Mouse (Mus musculus) neutrophil, adult 5-6 weeks (primary cell): ENCODE results near the gene Fosb. TPM values are rescaled to one million over a fixed set of nuclear protein-coding genes. Genes with fewer than 3 reads are reported as not detected.

Experiments
- ATAC-seq: fragments of 151-379, 151-347 bp; 2 replicates; pipeline ENCODE4 v1.8.0; 2017; ENCODE audit warnings: mild to moderate bottlenecking, moderate TSS enrichment; ENCODE audit not compliant: insufficient number of reproducible peaks, poor library complexity, low FRiP score, severe bottlenecking; ENCODE audit errors: extremely low read depth
- total RNA-seq: library from RNA; stranded (forward); fragments of 200-1000 nt; gene quantifications from 2 replicates; pipeline ENCODE4 v1.2.3, GENCODE M21; 2017

The Fosb gene
- 60.5 and 64.4 TPM in 2 replicates for total RNA-seq

DNA sequence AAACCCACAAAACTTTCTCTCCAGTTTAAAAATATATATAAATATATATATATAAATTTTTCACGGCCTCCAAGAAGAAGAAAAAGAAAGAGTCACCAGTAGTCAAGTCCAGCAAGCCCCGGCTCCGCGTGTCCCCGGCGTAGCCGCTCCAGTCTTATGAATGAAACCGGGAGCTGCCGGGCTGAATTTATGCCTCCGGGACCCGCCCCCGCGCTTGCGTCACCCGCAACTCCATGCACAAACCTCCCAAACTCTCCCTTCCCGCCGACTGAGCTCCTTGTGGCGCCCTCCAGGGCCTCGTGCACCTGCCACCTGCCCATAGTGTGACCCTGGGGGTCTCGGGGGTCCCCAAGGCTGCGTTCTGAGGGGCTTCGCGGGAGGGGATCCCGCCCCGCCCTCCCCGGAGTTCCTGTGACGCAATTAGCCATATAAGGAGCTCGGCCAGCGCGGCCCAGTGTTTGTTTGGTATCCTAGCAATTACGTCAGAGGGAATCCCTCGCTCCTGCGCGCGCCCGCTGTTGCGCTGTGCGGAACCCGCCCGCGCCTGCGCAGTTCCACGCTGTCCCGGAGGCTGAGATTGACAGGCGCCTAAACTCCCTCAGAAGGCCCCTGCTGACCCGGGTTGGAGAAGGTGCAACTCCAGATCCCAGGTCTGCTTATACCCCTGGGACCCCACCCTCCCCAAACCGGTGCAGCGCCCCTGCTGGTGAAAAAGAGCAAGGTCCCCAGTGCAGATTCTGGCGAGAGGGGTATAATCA is at the start of gene Fosb:
Gene Fosb (minus strand): TSS at position 168 of the 758 bp plus-strand sequence.
- ATAC-seq: peak; percentile 74

DNA sequence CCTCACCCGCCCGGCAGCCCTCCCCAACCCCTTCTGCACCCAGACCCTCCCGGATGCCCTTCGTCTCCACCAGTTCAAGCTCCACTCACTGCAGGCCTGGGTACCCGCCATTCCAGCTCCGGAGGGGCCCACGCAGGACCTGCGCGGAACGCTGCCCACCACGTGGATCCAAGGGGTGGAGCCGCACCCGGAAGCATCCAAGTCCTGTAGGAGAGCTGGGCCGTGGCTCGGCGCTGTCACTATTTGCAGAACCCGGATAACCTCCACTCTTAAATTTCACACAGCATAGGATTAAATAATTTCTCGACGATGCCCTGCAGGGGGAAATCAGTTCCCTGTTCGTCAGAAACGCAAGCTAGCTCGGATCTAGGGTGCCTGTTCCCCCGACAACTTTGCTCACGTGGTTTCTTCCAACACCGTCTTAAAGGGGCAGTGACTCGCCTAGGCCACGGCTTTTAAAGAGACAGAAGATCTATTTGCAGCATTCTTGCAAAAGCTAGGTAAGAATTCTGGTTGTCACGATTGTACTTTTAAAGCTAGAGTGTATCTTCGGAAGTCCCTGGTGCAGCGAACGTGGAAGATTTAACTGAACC is 49.5 kb upstream of the Fosb start, which contains the start of the genes Cd3eap and Ppp1r13l:
Gene Cd3eap (minus strand): TSS at position 185 of the 593 bp plus-strand sequence.
Gene Ppp1r13l (plus strand): TSS at position 451 of the 593 bp plus-strand sequence.
- peak; percentile 42 for ATAC-seq

DNA sequence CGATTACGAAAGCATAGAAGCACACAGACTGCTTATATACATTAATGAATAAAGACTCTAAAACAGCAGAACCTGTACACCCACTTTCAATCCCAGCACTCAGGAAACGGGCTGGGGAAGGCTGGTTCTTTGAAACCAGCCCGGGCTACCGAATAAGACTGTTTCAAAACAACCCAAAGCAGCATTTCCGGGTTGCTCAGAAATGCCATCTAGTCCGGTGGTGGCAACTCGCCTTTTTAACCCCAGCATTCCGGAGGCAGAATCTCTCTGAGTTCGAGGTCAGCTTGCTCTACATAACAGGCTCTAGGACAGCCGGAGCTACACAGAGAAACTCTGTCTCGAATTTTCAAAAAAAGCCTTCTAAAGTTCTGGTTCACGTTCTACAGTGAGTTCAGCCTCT is 48.8 kb upstream of the Fosb start:
- ATAC-seq: no peak

DNA sequence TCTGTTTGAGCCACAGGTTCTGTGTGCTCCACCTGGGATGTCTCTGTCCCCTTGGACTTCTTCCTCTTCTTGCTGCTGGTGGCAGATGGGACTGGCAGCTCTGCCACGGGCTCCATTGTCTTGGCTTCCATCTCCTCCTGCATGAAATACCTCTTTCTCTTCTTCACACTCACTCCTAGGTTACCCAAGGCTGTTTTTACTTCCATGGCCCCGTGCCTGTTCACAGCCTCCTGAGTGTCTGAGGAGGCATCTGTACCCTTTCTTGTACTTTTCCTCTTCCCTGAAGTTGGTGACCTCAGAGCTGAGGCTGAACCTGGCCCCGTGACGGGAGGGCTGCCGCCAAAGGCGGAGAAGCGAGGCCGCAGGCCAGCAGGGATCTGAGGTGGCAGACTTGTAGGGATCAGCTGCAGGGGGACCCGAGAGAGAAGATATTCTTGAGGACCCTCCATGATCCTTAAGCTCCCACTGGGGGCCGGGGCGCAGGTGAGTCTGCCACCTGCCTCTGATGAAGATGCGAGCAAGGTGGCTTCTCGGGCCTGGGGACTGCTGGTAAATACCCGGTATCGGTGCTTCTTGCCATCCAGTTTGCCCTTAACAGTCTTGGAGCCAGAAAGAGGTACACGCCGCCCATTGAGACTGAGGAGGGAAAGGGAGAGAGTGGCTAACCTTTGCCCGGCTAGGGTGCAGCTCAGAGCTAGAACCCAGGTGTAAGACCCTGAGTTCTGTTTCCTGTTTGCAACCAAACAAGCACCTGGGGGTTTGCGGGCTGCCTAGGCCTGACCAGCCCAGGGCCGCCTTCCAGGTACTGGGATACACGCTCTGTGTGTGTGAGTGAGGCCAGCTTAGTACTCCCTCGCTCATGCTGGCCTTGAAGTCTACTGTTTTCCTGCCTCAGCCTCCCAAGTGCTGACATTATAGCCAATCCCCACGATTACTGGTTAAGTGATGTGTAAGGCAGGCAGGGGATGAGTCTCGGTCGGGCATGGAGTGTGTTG is 47.8 kb upstream of the Fosb start:
- no peak for ATAC-seq

DNA sequence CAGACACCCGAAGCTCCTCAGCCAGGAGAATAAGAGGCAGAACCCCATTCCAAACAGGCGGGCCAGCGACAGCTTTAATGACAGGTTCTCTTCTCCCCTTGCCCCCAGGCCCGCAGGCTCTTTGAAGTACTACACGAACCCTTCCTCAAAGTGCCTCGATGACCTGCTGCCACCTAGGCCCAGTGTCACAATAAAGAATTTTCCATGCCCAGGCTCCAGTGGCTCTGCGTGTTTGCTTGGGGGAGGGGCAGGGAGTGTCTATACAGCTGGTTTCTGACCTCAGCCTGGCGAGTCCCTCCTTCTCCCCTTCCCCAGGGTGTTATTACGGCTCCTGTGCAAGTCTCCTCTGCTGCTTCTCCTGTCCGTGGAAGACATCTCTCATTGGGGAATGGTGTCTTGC is 46.5 kb upstream of the Fosb start:
- no peak for ATAC-seq

DNA sequence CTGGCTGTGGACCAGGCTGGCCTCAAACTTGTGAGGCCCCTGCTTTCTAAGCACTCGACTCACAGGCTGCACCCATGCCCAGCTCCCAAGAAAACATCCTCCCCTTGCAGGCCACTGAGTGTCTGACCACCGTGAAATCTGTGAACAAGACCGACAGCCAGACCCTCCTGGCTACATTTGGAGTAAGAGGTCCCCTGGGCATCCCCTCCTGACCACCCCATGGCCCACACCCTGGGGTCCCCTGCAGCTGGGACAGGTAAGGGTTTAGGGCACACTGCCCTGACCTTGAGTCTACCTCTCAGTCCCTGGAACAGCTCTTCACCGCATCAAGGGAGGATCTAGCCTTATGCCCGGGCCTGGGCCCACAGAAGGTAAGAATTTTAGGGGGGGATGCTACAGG is 45.1 kb upstream of the Fosb start:
- no peak for ATAC-seq

DNA sequence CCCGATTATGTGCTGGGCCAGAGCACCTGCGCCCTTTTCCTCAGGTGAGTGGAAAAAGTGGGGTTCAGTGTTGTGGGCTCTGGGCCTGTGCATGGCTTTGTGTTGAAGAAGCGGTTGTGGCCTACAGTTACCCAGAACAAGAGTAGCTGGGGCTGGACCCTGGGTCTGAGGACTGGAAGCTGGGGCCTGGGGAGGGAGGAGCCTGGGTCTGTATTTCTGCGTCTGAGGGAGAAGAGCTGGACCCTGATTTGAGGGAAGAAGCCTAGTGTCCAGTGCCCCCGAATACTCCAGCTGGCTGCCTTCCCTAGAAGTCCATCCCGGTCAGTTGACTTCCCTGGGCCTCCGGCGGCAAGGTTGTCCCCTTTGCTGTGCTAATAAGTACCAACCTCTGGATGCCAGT is 40.4 kb upstream of the Fosb start:
- no peak for ATAC-seq

DNA sequence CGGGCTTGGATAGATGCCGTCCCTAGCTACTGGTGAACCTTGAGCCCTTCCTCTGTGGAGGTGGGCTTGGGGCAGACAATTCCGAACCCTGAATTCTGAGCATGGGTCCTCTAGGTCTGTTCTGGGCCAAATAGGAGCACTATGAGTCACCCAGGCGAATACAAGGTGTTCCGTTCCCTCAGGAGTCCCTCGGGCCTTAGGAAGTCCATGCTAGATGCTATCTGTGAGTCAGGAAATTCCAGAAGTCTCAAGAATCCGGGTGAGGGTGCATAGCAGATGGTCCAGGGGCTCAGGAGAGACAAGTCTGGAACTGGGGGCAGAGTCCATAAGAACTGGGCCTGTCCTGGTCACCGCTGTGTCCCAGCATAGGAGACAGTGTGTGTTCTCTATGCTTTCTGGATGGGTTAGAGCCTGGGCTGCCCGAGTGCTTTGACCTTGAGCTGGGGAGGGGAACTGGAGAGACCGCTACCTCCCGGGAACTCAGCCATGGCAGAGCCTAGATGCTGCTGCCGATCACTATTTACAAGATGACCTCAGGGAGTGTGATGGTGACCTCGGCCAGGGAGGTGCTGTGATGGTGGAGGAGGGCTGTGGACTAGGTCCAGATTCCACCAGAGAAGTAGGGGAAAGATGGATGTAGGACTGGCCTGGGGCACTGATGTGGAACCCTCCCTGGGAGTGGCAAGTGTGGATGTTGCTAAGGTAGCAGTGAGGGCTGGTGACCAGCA is 39.5 kb upstream of the Fosb start:
- ATAC-seq: no peak

DNA sequence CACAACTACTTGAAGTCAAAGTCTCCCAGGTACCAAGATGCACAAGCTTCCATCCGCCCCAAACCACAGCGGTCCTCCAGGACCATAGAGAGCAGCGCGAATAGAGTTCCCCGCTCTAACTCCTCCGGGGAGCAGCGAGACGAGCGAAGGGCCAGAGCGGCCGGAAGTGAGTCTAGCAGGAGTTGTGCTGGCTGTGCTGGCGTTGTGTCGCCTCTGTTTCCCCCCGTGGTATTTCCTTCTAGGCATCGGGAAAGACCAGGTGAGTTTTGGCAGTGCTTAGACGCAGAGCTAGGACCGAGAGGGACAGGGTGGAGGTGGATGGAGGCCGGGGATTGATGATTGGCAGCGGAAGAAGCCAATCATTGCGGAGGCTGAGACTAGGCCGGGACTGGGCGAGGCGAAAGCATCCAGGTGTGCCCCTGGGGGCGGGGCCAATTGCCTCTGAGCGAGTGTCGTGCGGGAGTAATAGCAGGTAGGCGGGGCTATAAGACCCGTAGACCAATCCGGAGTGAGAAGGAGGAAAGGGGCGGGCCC is 35.2 kb upstream of the Fosb start:
- peak; percentile 89 for ATAC-seq

DNA sequence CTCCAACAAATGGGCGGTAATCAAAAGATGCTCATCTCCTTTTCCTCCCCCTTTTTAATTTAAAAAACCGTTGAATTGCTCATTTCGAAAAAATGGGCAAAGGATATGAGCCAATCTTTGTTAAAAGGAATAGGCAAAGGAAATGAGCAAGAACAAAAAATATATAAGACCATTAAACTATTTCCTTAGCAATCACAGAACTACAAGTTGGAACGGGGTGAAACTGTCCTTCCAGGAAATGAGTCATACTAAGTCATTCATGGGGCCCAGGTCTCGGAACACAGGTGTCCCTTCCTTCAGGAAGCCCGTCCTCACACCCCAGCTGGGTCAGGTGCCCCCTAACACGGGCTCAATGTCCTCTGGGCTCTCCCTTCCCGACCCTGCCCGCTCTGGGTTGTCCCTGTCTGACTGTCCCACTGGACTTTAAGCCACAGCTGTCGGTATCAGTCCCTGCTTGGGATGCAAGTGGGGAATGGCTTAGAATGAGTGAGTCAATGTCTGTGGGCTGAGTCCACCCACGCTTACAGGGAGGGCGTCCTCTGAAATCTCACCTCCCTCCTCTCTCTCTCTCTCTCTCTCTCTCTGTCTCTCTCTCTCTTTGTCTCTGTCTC is 34.5 kb upstream of the Fosb start, which contains the start of gene Ercc1:
Gene Ercc1 (plus strand): TSS at position 542 of the 611 bp plus-strand sequence.
- ATAC-seq: no peak

DNA sequence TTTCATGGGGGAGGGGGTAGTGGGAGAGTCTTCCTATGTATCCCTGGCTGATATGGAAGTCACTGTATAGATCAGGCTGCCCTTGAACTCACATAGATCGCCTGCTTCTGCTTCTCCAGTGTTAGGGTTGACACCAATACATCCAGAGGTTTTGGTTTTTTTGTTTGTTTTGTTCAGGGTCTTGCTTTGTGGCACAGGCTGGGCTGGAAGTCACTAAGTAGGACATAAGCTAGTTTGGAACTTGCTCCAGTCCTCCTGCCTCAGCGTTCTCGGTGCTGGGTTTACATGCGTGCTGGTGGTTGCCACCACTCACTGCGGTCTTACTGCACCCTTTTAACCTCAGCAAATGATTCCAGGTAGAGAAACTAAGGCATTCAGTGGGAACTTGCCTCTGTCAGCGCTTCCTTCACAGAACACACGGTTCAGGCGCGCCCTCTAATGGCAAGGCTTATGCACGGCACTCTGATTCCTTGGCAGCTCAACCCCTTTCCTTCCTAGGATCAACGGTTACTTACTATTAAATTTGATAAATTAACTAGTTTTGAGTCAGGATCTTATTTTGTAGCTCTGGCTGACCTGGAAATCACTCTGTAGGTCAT is 33.5 kb upstream of the Fosb start:
- peak; percentile 40; the same call in 1 of the 2 replicates for ATAC-seq

DNA sequence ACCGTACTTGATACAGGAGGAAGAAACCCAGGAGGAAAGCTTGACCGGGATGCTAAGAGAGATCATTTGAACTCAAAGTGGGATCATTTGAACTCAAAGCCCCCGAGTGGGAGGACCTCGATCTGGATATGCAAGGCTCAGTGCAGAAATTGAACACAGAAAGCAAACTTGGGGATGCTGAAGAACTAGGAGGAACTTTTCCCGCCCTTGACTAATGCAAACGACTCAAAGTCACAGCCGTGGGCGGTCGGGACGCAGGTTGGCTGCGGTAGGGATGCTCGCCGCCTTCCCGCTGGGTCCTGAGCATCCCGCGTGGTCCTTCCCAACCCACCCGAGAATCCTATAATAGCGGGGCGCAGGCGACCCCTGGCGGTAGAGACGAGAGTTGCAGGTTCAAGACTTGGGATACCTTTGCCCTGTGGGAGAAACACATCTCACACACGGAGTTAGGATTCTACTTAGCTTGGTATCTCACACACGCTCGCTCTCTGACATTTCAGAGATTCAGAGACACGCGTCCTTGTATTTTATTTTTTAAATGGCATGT is 32.7 kb upstream of the Fosb start:
- no peak; the same call in 1 of the 2 replicates for ATAC-seq

DNA sequence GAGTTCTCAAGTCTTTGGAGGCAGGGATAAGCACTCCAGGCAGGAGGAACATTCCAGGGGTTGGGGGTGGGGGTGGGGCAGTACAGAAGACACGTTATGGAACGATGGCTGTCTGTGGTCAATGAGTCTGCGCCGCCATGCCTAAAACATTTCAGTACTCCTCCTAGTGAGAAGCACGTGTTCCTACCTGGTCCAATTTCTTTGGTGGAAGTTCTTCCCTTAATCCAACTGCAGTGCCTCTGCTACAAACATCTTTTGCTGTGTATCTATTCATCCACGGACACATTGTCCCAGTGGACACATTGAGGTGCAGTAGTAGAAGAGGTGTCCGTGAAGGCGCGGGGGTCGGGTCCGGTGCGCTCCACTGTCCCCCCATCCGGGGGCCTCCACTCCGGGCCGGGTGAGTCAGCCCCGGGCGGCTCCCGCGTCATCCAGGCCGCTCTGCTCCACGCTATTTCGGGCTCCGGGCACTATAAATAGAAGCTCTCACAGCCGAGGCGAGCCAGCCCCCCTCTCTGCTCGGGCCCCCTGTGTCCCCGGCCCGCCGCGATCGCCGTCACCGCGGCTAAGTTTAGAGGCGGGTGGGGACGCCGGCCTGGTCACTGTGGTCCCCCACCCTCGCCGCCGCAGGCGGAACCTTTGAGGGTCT is 32.0 kb upstream of the Fosb start:
- ATAC-seq: no peak

DNA sequence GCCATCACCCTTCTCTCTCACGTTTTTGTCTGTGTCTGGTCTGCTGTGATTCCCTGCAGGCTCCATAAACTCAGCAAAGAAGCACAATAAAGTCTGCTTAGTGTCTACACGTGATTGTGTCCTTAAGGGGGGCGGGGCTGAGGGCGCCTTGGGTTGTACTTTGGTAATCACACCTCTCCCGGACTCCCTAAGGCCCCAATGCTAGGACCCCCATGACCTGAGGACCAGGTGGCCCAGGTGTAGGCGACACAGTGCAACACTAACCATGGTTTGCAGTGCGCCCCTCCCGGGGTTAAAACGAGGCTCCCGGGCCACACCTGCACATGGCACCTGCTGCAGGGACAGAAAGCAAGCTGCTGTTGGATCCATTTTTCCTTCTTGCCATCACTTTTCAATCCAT is 31.4 kb upstream of the Fosb start:
- ATAC-seq: no peak

DNA sequence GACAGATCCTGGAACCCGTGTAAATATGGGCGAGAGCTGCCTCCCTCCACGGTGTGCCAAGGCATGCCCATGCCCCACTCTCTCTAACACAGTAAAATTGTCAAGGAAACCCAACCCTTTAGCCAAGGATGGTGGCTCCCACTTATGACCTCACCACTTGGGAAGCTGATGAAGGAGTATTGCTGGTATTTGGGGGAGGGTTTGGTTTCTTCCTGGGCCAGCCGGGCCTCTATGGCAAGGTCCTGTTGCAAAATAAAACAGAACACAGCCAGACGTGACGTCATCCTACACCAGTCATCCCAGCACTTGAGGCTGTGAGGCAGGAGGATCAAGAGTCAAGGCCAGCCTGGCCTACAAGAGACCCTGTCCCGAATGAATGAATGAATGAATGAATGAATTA is 28.7 kb upstream of the Fosb start:
- no peak for ATAC-seq

DNA sequence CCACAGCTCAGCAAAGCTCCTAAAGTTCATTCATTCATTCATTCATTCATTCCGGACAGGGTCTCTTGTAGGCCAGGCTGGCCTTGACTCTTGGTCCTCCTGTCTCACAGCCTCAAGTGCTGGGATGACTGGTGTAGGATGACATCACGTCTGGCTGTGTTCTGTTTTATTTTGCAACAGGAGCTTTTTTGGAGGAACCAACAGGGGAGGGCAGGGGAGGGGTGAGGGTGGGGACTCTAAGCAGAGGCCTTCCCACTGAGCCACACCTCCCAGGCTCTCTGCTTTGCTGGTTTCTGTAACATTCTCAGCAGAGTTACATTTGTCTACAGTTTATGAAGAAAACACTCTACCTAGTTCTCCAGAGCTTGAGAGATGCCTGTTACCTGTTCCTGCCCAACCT is 28.2 kb upstream of the Fosb start:
- ATAC-seq: peak; percentile 65

DNA sequence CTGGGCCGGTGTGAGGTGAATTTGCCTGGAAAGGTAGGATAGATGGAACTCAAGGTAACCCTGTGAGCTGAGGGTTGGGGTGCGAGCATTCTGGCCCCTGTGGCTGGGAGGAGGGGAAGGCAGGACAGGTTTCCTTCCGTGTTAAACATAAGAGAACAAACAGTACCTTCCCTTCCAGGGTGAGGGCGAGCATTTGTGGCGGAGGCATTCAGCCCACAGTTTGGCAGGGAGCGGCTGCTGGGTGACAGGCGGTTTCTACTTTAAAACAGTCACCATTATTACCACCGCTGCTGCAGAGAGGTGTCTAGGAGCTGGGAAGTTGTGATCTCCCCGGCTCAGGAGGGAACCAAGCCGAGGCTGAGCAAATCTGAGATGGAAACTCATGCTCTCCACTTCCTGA is 27.3 kb upstream of the Fosb start:
- ATAC-seq: no peak
